Mouse (Mus musculus): ENCODE measurements at regions not wholly inside any gene's neighbourhood (a gene's known extent, or its start where the extent isn't known, plus 50 kb on each side); places are given as distances from the start of the nearest gene placed in this dataset.

GRCm38 (mm10) chr1:186347413-186348147 lies 230.5 kb upstream of the Lyplal1 start:
- H3K4me1 ChIP-seq (ENCODE audit: control insufficient read depth, insufficient read depth, low read length), result no peaks in the 10 kb centered on the region
- DNase-seq, result no peak
- WGBS, result 52% methylated on average over 14 of the region's 14 CpGs
- H3K4me3 ChIP-seq (replicated peaks; ENCODE audit: extremely low read depth, low read depth, low read length), result no peak overlapping the region
- TF ChIP-seq POLR2A (IDR thresholded peaks at IDR 0.05; ENCODE audit: borderline replicate concordance, extremely low read depth, low read depth, low read length) (no peak), CTCF (IDR thresholded peaks at IDR 0.05; ENCODE audit: insufficient read depth, low read length) (no peak)

- DNase-seq, result no peak
- TF ChIP-seq CTCF (IDR thresholded peaks at IDR 0.05; ENCODE audit: insufficient read depth, low read length), result no peak
- TF ChIP-seq POLR2A (IDR thresholded peaks at IDR 0.05; ENCODE audit: borderline replicate concordance, extremely low read depth, low read depth, low read length), result no peak
- WGBS, result 88% methylated on average over 6 of the region's 6 CpGs
- Histone ChIP-seq H3K4me1 (ENCODE audit: control insufficient read depth, insufficient read depth, low read length) (no peaks in the 10 kb centered on the region), H3K4me3 (replicated peaks; ENCODE audit: extremely low read depth, low read depth, low read length) (no peak overlapping the region)
Measured at GRCm38 (mm10) chr1:186345449-186345848, 228.3 kb upstream of the Lyplal1 start.

GRCm38 (mm10) chr1:186342931-186343506 lies 225.9 kb upstream of the Lyplal1 start:
- Histone ChIP-seq H3K4me3 (replicated peaks; ENCODE audit: extremely low read depth, low read depth, low read length) (no peak overlapping the region), H3K4me1 (ENCODE audit: control insufficient read depth, insufficient read depth, low read length) (no peaks in the 10 kb centered on the region)
- 28% methylated on average over 2 of the region's 2 CpGs for WGBS

GRCm38 (mm10) chr1:186342391-186342790 lies 225.3 kb upstream of the Lyplal1 start:
- Histone ChIP-seq H3K4me1 (ENCODE audit: control insufficient read depth, insufficient read depth, low read length) (no peaks in the 10 kb centered on the region), H3K4me3 (replicated peaks; ENCODE audit: extremely low read depth, low read depth, low read length) (no peak overlapping the region)
- TF ChIP-seq POLR2A (IDR thresholded peaks at IDR 0.05; ENCODE audit: borderline replicate concordance, extremely low read depth, low read depth, low read length) (no peak), CTCF (IDR thresholded peaks at IDR 0.05; ENCODE audit: insufficient read depth, low read length) (no peak)
- no peak for DNase-seq
- WGBS, result 91% methylated on average over 1 of the region's 1 CpGs

More at GRCm38 (mm10) chr1:186342931-186343506, 225.9 kb upstream of the Lyplal1 start:
- no peak for DNase-seq
- TF ChIP-seq POLR2A (IDR thresholded peaks at IDR 0.05; ENCODE audit: borderline replicate concordance, extremely low read depth, low read depth, low read length), result no peak
- no peak for TF ChIP-seq CTCF (IDR thresholded peaks at IDR 0.05; ENCODE audit: insufficient read depth, low read length)

GRCm38 (mm10) chr1:186341878-186342277 lies 224.8 kb upstream of the Lyplal1 start:
- no peak overlapping the region for H3K4me3 ChIP-seq (replicated peaks; ENCODE audit: extremely low read depth, low read depth, low read length)
- no peaks in the 10 kb centered on the region for H3K4me1 ChIP-seq (ENCODE audit: control insufficient read depth, insufficient read depth, low read length)
- TF ChIP-seq POLR2A (IDR thresholded peaks at IDR 0.05; ENCODE audit: borderline replicate concordance, extremely low read depth, low read depth, low read length), result no peak
- no peak for TF ChIP-seq CTCF (IDR thresholded peaks at IDR 0.05; ENCODE audit: insufficient read depth, low read length)
- DNase-seq, result no peak
- WGBS, result 47% methylated on average over 3 of the region's 3 CpGs

GRCm38 (mm10) chr1:186340701-186341100 lies 223.6 kb upstream of the Lyplal1 start:
- 85% methylated on average over 3 of the region's 3 CpGs for WGBS
- Histone ChIP-seq H3K4me1 (ENCODE audit: control insufficient read depth, insufficient read depth, low read length) (no peaks in the 10 kb centered on the region), H3K4me3 (replicated peaks; ENCODE audit: extremely low read depth, low read depth, low read length) (no peak overlapping the region)
- DNase-seq, result no peak
- TF ChIP-seq POLR2A (IDR thresholded peaks at IDR 0.05; ENCODE audit: borderline replicate concordance, extremely low read depth, low read depth, low read length) (no peak), CTCF (IDR thresholded peaks at IDR 0.05; ENCODE audit: insufficient read depth, low read length) (no peak)

GRCm38 (mm10) chr1:186317285-186317684 lies 200.2 kb upstream of the Lyplal1 start:
- no peak for TF ChIP-seq POLR2A (IDR thresholded peaks at IDR 0.05; ENCODE audit: borderline replicate concordance, extremely low read depth, low read depth, low read length)
- TF ChIP-seq CTCF (IDR thresholded peaks at IDR 0.05; ENCODE audit: insufficient read depth, low read length), result no peak
- Histone ChIP-seq H3K4me3 (replicated peaks; ENCODE audit: extremely low read depth, low read depth, low read length) (no peak overlapping the region), H3K4me1 (ENCODE audit: control insufficient read depth, insufficient read depth, low read length) (no peaks in the 10 kb centered on the region)
- DNase-seq, result no peak
- WGBS, result 84% methylated on average over 2 of the region's 2 CpGs

GRCm38 (mm10) chr1:186314180-186314579 lies 197.1 kb upstream of the Lyplal1 start:
- Histone ChIP-seq H3K4me1 (ENCODE audit: control insufficient read depth, insufficient read depth, low read length) (no peaks in the 10 kb centered on the region), H3K4me3 (replicated peaks; ENCODE audit: extremely low read depth, low read depth, low read length) (no peak overlapping the region)
- WGBS, result 77% methylated on average over 4 of the region's 4 CpGs
- TF ChIP-seq CTCF (IDR thresholded peaks at IDR 0.05; ENCODE audit: insufficient read depth, low read length) (no peak), POLR2A (IDR thresholded peaks at IDR 0.05; ENCODE audit: borderline replicate concordance, extremely low read depth, low read depth, low read length) (no peak)
- no peak for DNase-seq

- DNase-seq, result no peak
- WGBS, result 82% methylated on average over 9 of the region's 9 CpGs
- no peak for TF ChIP-seq POLR2A (IDR thresholded peaks at IDR 0.05; ENCODE audit: borderline replicate concordance, extremely low read depth, low read depth, low read length)
- no peak for TF ChIP-seq CTCF (IDR thresholded peaks at IDR 0.05; ENCODE audit: insufficient read depth, low read length)
Measured at GRCm38 (mm10) chr1:186312698-186313097, 195.6 kb upstream of the Lyplal1 start.

GRCm38 (mm10) chr1:186312008-186312407 lies 194.9 kb upstream of the Lyplal1 start:
- Histone ChIP-seq H3K4me3 (replicated peaks; ENCODE audit: extremely low read depth, low read depth, low read length) (no peak overlapping the region), H3K4me1 (ENCODE audit: control insufficient read depth, insufficient read depth, low read length) (no peaks in the 10 kb centered on the region)
- no peak for TF ChIP-seq POLR2A (IDR thresholded peaks at IDR 0.05; ENCODE audit: borderline replicate concordance, extremely low read depth, low read depth, low read length)
- TF ChIP-seq CTCF (IDR thresholded peaks at IDR 0.05; ENCODE audit: insufficient read depth, low read length), result no peak
- 69% methylated on average over 7 of the region's 7 CpGs for WGBS
- DNase-seq, result no peak

More at GRCm38 (mm10) chr1:186312698-186313097, 195.6 kb upstream of the Lyplal1 start:
- no peak overlapping the region for H3K4me3 ChIP-seq (replicated peaks; ENCODE audit: extremely low read depth, low read depth, low read length)
- H3K4me1 ChIP-seq (ENCODE audit: control insufficient read depth, insufficient read depth, low read length), result no peaks in the 10 kb centered on the region

All from lung, adult 2 months (tissue).